Mouse (Mus musculus) megakaryocyte, embryonic 14.5 days (primary cell): Measurements from ENCODE around the gene Diexf.

Source experiments
- FLI1 ChIP-seq: IDR thresholded peaks from 2 replicates; pipeline ENCODE4 v1.6.1; 2012; ENCODE audit warnings: low read length, inconsistent platforms, mixed read lengths
- GATA1 ChIP-seq: IDR thresholded peaks from 3 replicates; pipeline ENCODE4 v1.6.1; 2012; ENCODE audit warnings: mixed read lengths, low read length, inconsistent platforms, borderline replicate concordance

DNA sequence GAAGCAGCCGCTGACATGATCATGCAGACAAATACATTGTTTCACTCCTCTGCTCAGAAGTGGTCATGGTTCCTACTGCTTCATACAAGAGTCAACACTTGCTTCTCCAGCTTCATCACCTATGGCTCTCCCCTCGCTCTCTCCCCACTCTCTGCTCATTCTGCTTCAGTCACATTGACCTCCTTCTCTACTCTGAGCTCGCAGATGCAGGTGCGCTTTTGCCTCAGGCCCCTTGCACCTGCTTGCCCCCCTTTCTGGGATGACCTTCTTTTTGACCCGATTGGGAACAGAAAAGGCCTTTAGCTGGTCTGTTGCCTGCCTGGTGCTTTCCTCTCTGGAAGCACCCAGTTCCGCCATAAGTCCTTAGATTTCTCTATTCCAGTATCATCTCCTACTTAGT is 14.4 kb upstream of the Diexf start:
- TF ChIP-seq FLI1 (no peak), GATA1 (no peak)
